Mouse (Mus musculus) lung, embryonic 16.5 days (tissue): ENCODE results near the gene Fh1. TPM values are rescaled to one million over a fixed set of nuclear protein-coding genes. Genes with fewer than 3 reads are reported as not detected.

Source experiments
- ATAC-seq: fragments of 200-750 bp; cut with Nextera tagmentation; 2 replicates; pipeline ENCODE4 v1.8.0; 2017; ENCODE audit warnings: low read depth, mild to moderate bottlenecking, moderate library complexity
- H3K27ac ChIP-seq: fragments of 300-500 bp; sonication (generic); 2 replicates; pipeline ENCODE4 v1.5.1; 2014; ENCODE audit warnings: mild to moderate bottlenecking, control low read depth, low read length
- H3K27me3 ChIP-seq: fragments of 300-500 bp; sonication (generic); 2 replicates; pipeline ENCODE4 v1.6.1; 2014; ENCODE audit warnings: low read depth, low read length, mixed read lengths; ENCODE audit not compliant: control insufficient read depth, insufficient read depth
- H3K36me3 ChIP-seq: fragments of 300-500 bp; sonication (generic); 2 replicates; pipeline ENCODE4 v1.6.1; 2014; ENCODE audit warnings: low read length; ENCODE audit not compliant: control insufficient read depth, insufficient read depth
- H3K4me1 ChIP-seq: fragments of 300-500 bp; sonication (generic); replicated peaks from 2 replicates; pipeline ENCODE4 v1.6.1; 2014; ENCODE audit warnings: low read length, mixed read lengths; ENCODE audit not compliant: control insufficient read depth, insufficient read depth
- H3K4me2 ChIP-seq: fragments of 300-500 bp; sonication (generic); 2 replicates; pipeline ENCODE4 v1.6.1; 2014; ENCODE audit warnings: low read depth, low read length, control low read depth
- H3K4me3 ChIP-seq: fragments of 300-500 bp; sonication (generic); 2 replicates; pipeline ENCODE4 v1.5.1; 2014; ENCODE audit warnings: mild to moderate bottlenecking, low read length, control low read depth
- H3K9ac ChIP-seq: fragments of 300-500 bp; sonication (generic); 2 replicates; pipeline ENCODE4 v1.6.1; 2014; ENCODE audit warnings: low read length, control low read depth
- H3K9me3 ChIP-seq: fragments of 300-500 bp; sonication (generic); 2 replicates; pipeline ENCODE4 v1.6.1; 2016; ENCODE audit warnings: low read length; ENCODE audit not compliant: control insufficient read depth
- WGBS: fragments of 180-500 bp; shearing (Covaris S2); extraction: QIAGEN DNeasy Blood & Tissue Kit; methylation state at CpG from one replicate; pipeline ENCODE4 v1.1.7; 2014; 5-methylcytosine and 5-hydroxymethylcytosine counted together
- polyA plus RNA-seq: library from polyadenylated mRNA; unstranded; fragments of >200 nt; fragmentation: Nextera tagmentation; extraction: Ambion mirVana; gene quantifications from 2 replicates; pipeline ENCODE4 v1.2.1, GENCODE M21; 2015

Gene Fh1
- polyA plus RNA-seq, 1 experiment from 2014 or later = 101 TPM

GRCm38 (mm10) chr1:175646952-175647351 lies 21.5 kb upstream of the Fh1 start:
- Histone ChIP-seq H3K9me3 (no peaks in the 10 kb centered on the region), H3K9ac (no peak overlapping the region), H3K4me3 (no peak overlapping the region), H3K4me2 (no peak overlapping the region), H3K4me1 (no peaks in the 10 kb centered on the region), H3K27me3 (no peaks in the 10 kb centered on the region), H3K36me3 (no peaks in the 10 kb centered on the region), H3K27ac (no peak overlapping the region)
- 30% methylated on average over 9 of the region's 9 CpGs for WGBS
- ATAC-seq = no peak

GRCm38 (mm10) chr1:175643496-175644265 lies 18.2 kb upstream of the Fh1 start:
- ATAC-seq = no peak
- H3K9ac ChIP-seq = no peak overlapping the region
- H3K4me3 ChIP-seq = no peak overlapping the region
- H3K27me3 ChIP-seq = no peaks in the 10 kb centered on the region
- H3K4me1 ChIP-seq = no peaks in the 10 kb centered on the region
- H3K27ac ChIP-seq = no peak overlapping the region
- H3K4me2 ChIP-seq = no peak overlapping the region
- 43% methylated on average over 5 of the region's 5 CpGs for WGBS
- no peaks in the 10 kb centered on the region for H3K36me3 ChIP-seq
- H3K9me3 ChIP-seq = no peaks in the 10 kb centered on the region

- Histone ChIP-seq H3K4me2 (no peak overlapping the region), H3K9me3 (no peaks in the 10 kb centered on the region), H3K9ac (no peak overlapping the region), H3K36me3 (no peaks in the 10 kb centered on the region), H3K27ac (no peak overlapping the region), H3K4me1 (no peaks in the 10 kb centered on the region), H3K4me3 (no peak overlapping the region), H3K27me3 (no peaks in the 10 kb centered on the region)
- WGBS = 64% methylated on average over 6 of the region's 6 CpGs
- ATAC-seq = no peak
These were observed 15.2 kb upstream of the Fh1 start for GRCm38 (mm10) chr1:175640435-175641150.

GRCm38 (mm10) chr1:175639072-175639471 lies 13.6 kb upstream of the Fh1 start:
- Histone ChIP-seq H3K27me3 (no peaks in the 10 kb centered on the region), H3K36me3 (no peaks in the 10 kb centered on the region), H3K4me2 (no peak overlapping the region), H3K4me3 (no peak overlapping the region), H3K9ac (no peak overlapping the region), H3K4me1 (no peaks in the 10 kb centered on the region), H3K27ac (no peak overlapping the region), H3K9me3 (no peaks in the 10 kb centered on the region)
- 82% methylated on average over 7 of the region's 7 CpGs for WGBS
- no peak for ATAC-seq

- Histone ChIP-seq H3K9me3 (no peaks in the 10 kb centered on the region), H3K9ac (no peak overlapping the region), H3K4me3 (no peak overlapping the region), H3K4me2 (no peak overlapping the region), H3K27me3 (no peaks in the 10 kb centered on the region), H3K4me1 (no peaks in the 10 kb centered on the region), H3K27ac (no peak overlapping the region), H3K36me3 (no peaks in the 10 kb centered on the region)
- WGBS = 54% methylated on average over 7 of the region's 7 CpGs
- no peak for ATAC-seq
These were observed 12.2 kb upstream of the Fh1 start for GRCm38 (mm10) chr1:175637677-175638076.

- H3K9ac ChIP-seq = no peak overlapping the region
- no peak overlapping the region for H3K27ac ChIP-seq
- H3K9me3 ChIP-seq = no peaks in the 10 kb centered on the region
- H3K27me3 ChIP-seq = no peaks in the 10 kb centered on the region
- ATAC-seq = no peak
- no peak overlapping the region for H3K4me3 ChIP-seq
- H3K4me1 ChIP-seq = no peaks in the 10 kb centered on the region
- H3K36me3 ChIP-seq = no peaks in the 10 kb centered on the region
- H3K4me2 ChIP-seq = no peak overlapping the region
- 96% methylated on average over 13 of the region's 14 CpGs for WGBS
These were observed 7.0 kb upstream of the Fh1 start for GRCm38 (mm10) chr1:175632470-175632869.

GRCm38 (mm10) chr1:175631721-175632221 lies 6.3 kb upstream of the Fh1 start:
- no peak for ATAC-seq
- Histone ChIP-seq H3K4me2 (no peak overlapping the region), H3K9ac (no peak overlapping the region), H3K36me3 (no peaks in the 10 kb centered on the region), H3K27ac (no peak overlapping the region), H3K4me1 (no peaks in the 10 kb centered on the region), H3K27me3 (no peaks in the 10 kb centered on the region), H3K9me3 (no peaks in the 10 kb centered on the region), H3K4me3 (no peak overlapping the region)
- WGBS = 70% methylated on average over 10 of the region's 10 CpGs

GRCm38 (mm10) chr1:175631080-175631479 lies 5.6 kb upstream of the Fh1 start:
- no peaks in the 10 kb centered on the region for H3K4me1 ChIP-seq
- no peak overlapping the region for H3K4me3 ChIP-seq
- ATAC-seq = no peak
- 84% methylated on average over 3 of the region's 3 CpGs for WGBS
- H3K9ac ChIP-seq = no peak overlapping the region
- no peak overlapping the region for H3K27ac ChIP-seq
- H3K4me2 ChIP-seq = no peak overlapping the region
- H3K27me3 ChIP-seq = no peaks in the 10 kb centered on the region
- H3K36me3 ChIP-seq = no peaks in the 10 kb centered on the region
- no peaks in the 10 kb centered on the region for H3K9me3 ChIP-seq

- Histone ChIP-seq H3K27me3 (no peaks in the 10 kb centered on the region), H3K4me3 (no peak overlapping the region), H3K4me2 (no peak overlapping the region), H3K4me1 (no peaks in the 10 kb centered on the region), H3K27ac (no peak overlapping the region), H3K9ac (no peak overlapping the region), H3K9me3 (no peaks in the 10 kb centered on the region), H3K36me3 (no peaks in the 10 kb centered on the region)
- WGBS = 73% methylated on average over 5 of the region's 5 CpGs
- no peak for ATAC-seq
These were observed 4.9 kb upstream of the Fh1 start for GRCm38 (mm10) chr1:175630345-175630744.
